Mouse (Mus musculus) fat pad, adult 2 months (tissue): Measurements from ENCODE around the gene Sipa1l3.

ENCODE experiments used
- DNase-seq: peaks from one replicate; pipeline ENCODE4 v3.0.0-alpha.2; 2011; ENCODE audit warnings: low read depth, low spot score; ENCODE audit errors: extremely low read depth

Gene Sipa1l3

DNA sequence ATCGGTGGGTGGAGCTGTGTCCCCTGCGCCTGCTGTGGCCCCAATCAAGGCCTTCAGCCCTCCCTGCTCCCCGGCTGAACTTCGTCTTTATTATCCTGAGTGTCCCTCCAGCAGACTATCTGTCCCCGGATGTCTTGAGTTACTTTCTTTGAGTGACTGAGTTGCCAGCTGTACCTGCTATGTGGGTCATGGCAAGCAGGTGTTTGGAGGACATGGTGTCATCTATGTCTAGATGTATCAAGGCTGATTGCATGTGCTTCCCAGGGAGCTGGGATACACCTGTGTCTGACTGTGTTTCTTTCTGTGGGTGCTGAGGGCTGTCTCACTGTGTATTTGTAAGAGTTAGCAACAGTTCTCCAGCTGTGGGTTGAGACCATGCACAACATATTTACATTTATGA lies 208.7 kb downstream of the Sipa1l3 start:
- no peak for DNase-seq

- DNase-seq, result no peak
These were observed 209.2 kb downstream of the Sipa1l3 start for GRCm38 (mm10) chr7:29309221-29309721.

GRCm38 (mm10) chr7:29307350-29308104 lies 210.9 kb downstream of the Sipa1l3 start:
- no peak for DNase-seq

GRCm38 (mm10) chr7:29306619-29307018 lies 211.8 kb downstream of the Sipa1l3 start:
- no peak for DNase-seq

DNA sequence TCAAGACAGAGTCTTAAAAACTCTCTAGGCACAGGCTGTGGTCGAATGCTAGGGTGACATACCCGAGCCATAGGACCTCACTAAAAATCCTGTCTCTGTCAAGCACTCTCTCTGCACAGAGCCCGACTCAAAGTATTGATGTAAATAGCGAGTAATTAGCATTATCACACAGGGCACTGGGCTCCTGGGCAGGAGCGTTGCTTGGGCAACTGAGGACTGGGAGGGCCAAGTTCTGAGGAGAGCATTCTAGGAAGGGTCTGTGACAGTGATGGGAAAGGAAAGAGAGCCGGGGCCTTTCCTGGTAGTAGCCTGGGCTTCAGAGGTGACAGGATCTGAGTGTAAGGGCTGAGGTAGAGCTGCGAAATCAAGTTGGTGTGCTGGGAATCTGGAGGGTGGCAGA lies 212.3 kb downstream of the Sipa1l3 start:
- no peak for DNase-seq

GRCm38 (mm10) chr7:29305263-29305988 lies 213.0 kb downstream of the Sipa1l3 start:
- no peak for DNase-seq

- no peak for DNase-seq
These were observed 213.8 kb downstream of the Sipa1l3 start for GRCm38 (mm10) chr7:29304463-29305262.

DNA sequence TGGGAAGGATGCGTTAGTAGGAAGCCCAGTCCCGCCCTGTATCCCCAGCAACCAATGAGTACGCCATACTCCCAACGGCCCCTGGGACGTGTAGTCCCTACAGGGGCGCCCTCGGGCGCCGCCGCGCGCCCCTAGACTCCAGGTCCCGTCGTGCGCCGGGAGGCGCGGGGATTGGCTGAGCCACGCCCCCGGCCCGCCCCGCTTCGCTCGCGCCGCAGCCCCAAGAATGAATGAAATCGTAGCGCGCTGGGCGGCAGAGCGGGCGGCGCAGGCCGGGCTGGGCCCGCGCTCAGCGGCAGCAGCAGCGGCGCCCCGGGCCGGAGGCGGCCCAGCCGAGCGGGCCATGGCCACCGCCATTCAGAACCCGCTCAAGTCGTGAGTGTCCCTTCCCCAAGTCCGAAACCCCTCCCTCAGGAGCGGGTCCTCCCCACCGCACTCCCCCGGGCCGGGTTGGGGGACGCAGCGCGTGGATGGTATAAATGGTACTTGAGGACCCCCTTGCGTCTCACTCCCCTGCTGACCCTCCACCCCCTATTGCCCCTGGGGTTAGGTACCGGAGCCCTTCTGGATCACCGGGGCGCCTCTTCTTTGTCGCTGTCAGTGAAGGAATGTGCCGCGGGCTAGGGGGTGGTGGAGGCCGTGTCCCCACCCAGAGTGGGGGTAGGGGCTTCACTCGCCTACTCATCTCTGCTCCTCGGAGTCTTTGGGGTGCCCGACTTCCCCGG lies 214.5 kb downstream of the Sipa1l3 start, which contains the start of gene Dpf1:
TSS of gene Dpf1 (plus strand) at position 214 of the 725 bp plus-strand sequence.
- no peak for DNase-seq

GRCm38 (mm10) chr7:29302641-29303040 lies 215.8 kb downstream of the Sipa1l3 start:
- no peak for DNase-seq

DNA sequence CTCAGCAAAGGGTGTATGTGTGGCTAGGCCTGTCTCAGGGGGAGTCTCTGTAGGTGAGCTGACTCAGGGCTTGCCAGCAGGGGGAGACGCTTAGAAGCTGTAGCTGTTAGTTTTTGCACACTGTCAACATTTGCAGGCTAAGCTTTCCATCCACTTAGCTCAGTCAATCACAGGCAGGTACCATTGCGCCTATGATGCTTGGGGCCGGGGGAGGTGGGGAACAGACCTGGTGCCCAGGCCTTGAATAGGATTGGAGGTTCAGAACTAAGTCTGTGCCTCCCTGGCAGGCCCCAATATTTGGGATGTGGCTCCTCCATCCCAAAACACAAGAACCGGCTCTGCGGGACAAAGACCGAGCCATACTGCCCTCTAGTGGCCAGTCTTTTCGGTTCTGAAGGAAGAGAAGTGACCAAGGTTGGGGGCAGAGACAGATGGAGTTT lies 217.3 kb downstream of the Sipa1l3 start:
- no peak for DNase-seq

DNA sequence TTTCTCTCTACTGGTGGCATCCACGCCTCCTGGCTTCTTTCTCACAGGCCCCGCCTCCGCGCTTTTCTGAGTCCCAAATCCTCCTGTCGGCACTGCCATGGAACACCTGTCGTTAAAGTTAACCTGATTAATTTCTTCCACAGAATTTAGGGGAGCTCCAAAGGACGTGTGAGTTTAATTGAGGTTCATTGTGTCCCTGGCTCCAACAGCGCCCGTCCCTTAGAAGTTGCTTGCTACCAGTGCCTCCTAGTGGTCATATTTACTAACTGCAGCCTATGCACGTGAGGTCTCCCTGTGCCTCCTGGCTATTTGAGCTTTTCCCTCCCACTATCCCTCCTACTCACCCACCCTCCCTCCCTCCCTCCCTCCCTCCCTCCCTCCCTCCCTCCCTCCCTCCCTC lies 221.4 kb downstream of the Sipa1l3 start:
- no peak for DNase-seq

DNA sequence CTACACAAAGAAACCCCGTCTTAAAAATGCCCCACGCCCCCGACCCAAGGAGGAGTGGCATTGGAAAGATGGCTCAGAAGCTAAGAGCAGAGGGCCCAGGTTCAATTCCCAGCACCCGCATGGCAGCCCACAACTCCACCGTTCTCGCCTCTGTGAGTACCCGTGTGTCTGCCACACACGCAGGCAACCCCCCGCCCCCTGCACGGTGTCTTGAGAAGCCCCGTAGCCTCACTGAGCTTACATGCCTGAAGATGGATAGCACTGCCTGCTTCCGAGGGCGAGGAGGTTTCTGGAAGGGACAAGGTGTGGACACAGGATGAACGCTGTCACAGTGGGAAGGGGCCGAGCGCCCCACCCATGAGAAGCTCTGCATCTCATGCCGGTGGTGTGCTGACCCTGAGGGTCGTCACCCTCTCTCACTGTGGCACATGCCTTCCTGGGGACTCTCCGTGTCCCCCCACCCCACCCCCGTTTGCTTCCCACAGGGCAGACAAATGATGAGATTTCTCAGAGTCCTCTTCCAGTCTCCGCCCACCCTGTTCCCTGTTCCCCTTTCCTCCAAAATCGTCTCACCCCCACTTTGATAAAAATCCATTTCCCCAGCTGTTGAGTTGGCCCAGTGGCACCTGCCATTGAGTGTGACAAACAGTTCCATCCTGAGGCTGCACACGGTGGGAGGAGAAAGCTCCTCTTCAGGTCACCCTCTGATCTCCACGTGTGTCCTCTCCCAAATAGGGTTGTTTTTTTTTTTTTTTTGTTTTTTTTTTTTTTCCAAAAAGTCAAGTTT lies 222.4 kb downstream of the Sipa1l3 start:
- no peak for DNase-seq

DNA sequence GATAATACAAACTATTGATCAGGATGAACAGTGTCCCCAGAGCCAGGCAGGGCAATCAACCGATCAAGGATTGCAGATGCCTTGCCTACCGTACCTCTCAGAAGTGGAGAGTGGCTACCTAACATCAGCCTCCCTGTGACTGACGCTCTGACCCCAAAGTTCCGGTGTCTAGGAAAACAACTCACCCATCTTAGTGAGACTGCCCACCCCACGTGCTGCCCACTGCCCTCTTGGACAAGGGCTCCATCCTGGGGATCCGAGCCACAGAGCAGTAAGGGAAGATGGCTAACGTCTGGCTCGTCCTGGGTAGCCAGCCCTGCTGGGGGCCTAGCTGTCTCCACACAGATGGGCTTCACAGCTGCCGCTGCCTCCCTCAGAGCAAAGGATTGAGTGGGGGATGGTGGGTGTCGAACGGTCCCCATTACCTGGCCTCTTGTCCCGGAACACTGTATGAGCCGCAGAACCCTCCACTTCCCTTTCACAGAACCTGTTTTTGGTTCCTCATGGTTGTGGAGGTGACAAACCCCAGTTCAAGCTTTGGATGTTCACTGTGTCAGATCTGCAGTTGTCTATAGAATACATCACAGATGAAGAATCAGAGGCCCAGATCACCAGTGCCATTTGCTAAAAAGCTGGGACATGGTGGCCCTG lies 224.2 kb downstream of the Sipa1l3 start:
- no peak for DNase-seq

DNA sequence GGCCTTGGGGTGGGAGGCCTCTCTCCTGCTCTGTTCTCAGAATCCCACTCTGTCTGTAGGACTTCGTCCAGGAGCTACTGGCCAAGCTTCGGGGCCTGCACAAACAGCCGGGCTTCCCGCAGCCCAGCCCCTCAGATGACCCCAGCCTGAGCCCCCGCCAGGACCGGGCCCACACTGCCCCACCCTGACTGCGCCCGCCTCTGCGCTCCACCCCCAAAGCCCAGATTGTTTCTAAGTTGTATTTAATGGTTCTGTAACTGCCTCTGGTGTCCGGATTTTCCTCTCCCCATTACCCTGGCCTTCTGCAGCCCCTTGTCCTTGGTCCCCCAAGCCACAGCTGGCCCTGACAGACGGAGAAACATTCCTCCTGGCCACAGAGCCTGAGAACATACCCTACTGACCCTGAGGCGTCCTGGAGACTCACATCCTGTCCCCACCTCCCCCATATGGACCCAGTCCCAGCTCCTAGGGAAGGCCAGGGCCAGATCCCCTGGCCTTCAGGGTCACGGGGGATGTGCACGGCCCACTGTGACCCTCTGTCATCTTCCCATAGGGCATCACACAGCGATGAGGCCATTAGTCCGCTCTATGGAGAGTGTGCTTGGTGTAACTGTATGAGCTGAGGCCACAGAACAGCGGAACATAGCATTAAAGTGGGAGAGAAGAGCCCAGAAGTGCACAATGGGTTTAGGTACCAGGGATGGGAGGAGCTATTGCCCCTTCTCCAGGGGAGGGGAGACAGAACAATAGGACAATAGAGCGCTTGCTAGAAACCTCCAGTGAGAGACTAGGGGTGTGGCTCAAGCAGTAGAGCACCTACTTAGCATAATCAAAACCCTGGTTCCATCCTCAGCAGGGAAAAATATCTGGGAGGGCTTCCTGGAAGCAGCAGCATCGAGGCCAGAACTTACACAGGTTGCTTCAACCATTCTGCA lies 225.0 kb downstream of the Sipa1l3 start:
- DNase-seq, result no peak

GRCm38 (mm10) chr7:29292458-29293098 lies 225.9 kb downstream of the Sipa1l3 start:
- DNase-seq, result no peak

DNA sequence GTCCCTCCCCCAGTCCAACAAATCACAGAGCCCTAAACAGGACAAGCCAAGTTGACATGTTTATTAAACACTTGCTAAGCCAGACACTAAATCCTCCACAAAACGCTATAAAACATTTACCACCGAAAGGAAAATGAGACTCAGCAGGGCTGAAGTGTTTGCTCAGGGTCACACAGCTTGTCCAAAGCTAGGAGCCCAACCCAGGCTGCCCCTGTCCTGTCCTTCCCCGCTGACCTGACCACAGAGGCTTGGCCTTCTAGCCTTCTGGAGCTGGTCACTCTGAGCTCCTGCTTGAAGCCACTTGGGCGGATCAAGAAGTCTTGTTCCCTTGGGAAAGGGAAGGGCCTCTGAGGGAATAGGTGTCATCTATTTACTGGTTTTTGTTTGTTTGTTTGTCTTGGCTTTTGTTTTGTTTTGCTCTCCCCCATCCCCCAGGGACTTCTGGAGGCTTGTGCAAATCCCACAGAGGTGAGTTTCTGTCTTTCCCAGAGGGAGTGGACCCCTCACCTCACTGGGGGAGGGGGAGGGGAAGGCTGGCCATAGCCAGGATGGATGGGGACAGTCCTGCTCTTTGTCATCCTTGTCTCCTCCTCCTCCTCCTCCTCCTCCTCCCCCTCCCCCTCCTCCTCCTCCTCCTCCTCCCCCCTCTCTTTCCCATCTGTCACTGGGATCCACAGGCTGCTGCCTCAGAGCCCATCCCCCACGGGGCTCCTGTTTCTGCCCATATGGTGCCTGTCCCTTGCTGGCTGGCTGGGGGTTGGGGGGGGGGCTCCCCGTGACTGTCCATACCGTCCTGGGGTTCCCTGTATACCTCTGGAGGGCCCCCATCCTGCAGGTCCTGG lies 226.6 kb downstream of the Sipa1l3 start:
- no peak for DNase-seq
